Mouse (Mus musculus): ENCODE measurements at regions not wholly inside any gene's neighbourhood (a gene's known extent, or its start where the extent isn't known, plus 50 kb on each side); places are given as distances from the start of the nearest gene placed in this dataset.

- TF ChIP-seq HCFC1 (IDR thresholded peaks at IDR 0.05; ENCODE audit: borderline replicate concordance, insufficient read depth, low read length) (no peak), MAFK (IDR thresholded peaks at IDR 0.05; ENCODE audit: insufficient read depth, low read depth, low read length) (no peak), ZNF384 (IDR thresholded peaks at IDR 0.05; ENCODE audit: low read depth, low read length) (no peak)
These were observed 216.0 kb upstream of the Irx2 start for GRCm38 (mm10) chr13:72412656-72413055.

All from ES-E14 (cell line).